Mouse (Mus musculus) stomach, embryonic 15.5 days (tissue): ENCODE results near the gene Dnm2. TPM values are rescaled to one million over a fixed set of nuclear protein-coding genes. Genes with fewer than 3 reads are reported as not detected.
"Not testable (repeated sequence)": the region's sequence is repeated elsewhere in the genome, so short reads cannot be mapped to it uniquely, and the experiment has no call there.

Source experiments
- ATAC-seq: fragments of 200-750 bp; cut with Nextera tagmentation; 2 replicates; pipeline ENCODE4 v1.8.0; 2017; ENCODE audit warnings: low read depth, moderate number of reproducible peaks, moderate TSS enrichment; ENCODE audit not compliant: insufficient read depth, low FRiP score
- H3K27ac ChIP-seq: fragments of 300-500 bp; sonication (generic); 2 replicates; pipeline ENCODE4 v1.5.1; 2015; ENCODE audit warnings: mild to moderate bottlenecking, inconsistent platforms
- H3K27me3 ChIP-seq: fragments of 300-500 bp; sonication (generic); replicated peaks from 2 replicates; pipeline ENCODE4 v1.6.1; 2015; ENCODE audit warnings: inconsistent platforms
- H3K36me3 ChIP-seq: fragments of 300-500 bp; sonication (generic); 2 replicates; pipeline ENCODE4 v1.6.1; 2015; ENCODE audit warnings: inconsistent platforms
- H3K4me1 ChIP-seq: fragments of 300-500 bp; sonication (generic); 2 replicates; pipeline ENCODE4 v1.6.1; 2015; ENCODE audit warnings: inconsistent platforms
- H3K4me2 ChIP-seq: fragments of 300-500 bp; sonication (generic); 2 replicates; pipeline ENCODE4 v1.6.1; 2015; ENCODE audit warnings: mild to moderate bottlenecking, inconsistent platforms
- H3K4me3 ChIP-seq: fragments of 300-500 bp; sonication (generic); replicated peaks from 2 replicates; pipeline ENCODE4 v1.5.1; 2015; ENCODE audit warnings: inconsistent platforms
- H3K9ac ChIP-seq: fragments of 300-500 bp; sonication (generic); 2 replicates; pipeline ENCODE4 v1.6.1; 2015; ENCODE audit warnings: inconsistent platforms
- H3K9me3 ChIP-seq: fragments of 300-500 bp; sonication (generic); 2 replicates; pipeline ENCODE4 v1.6.1; 2016; ENCODE audit warnings: inconsistent platforms
- WGBS: fragments of 180-500 bp; shearing (Covaris S2); methylation state at CpG from one replicate; pipeline ENCODE4 v1.1.7; 2015; 5-methylcytosine and 5-hydroxymethylcytosine counted together
- polyA plus RNA-seq: library from polyadenylated mRNA; unstranded; fragments of >200 nt; fragmentation: Nextera tagmentation; extraction: Ambion mirVana; gene quantifications from 2 replicates; pipeline ENCODE4 v1.2.1, GENCODE M21; 2015

Dnm2 gene
- polyA plus RNA-seq, 1 experiment from 2014 or later: 71.3 TPM

- 46% methylated on average over 5 of the region's 5 CpGs for WGBS
- ATAC-seq: peak; percentile 34; the same call in 1 of the 2 replicates
- Histone ChIP-seq H3K4me3 (no peak overlapping the region), H3K9ac (no peak overlapping the region), H3K27me3 (no peaks in the 10 kb centered on the region), H3K36me3 (peaks cover 11% of the 10 kb centered on the region; the same call in 1 of the 2 replicates), H3K9me3 (no peaks in the 10 kb centered on the region), H3K4me2 (no peak overlapping the region), H3K4me1 (peaks cover 5% of the 10 kb centered on the region), H3K27ac (peak overlapping the region; percentile 48)
Observed at GRCm38 (mm10) chr9:21463138-21463590, 38.5 kb downstream of the Dnm2 start.

DNA sequence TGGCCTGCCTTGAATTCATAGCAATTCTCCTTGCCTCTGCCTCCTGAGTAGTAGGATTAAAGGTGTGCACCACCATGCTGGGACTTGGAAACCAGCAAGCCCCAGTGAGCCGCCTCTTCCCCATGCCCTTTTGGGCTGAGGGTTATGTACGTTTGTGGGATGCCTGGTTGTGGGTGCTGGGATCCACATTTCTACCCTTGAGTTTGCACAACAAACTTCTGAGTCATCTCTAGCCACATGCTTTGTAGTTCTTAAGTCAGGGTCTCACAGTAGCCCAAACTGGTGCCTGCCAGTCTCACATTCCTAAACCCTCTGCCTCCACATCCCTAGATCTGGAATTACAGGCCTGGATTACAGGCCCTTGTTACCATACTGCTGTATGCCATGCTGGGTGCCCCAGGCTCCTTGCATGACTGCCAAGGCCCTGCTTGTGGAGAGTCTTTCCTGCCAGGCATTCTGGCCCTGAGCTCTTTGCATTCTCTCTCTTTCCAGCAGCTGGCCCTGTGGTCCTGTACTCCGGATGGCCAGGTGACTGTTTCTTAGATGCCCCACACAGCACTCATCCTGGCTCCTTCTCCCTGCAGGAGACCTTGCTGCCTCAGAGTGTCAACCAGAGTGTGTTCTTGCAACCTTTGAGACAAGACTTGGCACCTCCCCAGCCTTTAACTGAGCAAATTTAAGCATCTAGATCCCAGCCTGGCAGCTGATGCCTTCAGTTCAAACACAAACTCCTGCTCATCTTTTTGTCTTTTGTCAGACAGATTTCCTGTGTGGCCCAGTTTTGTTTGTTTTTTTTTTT, 39.3 kb downstream of the Dnm2 start:
- 83% methylated on average over 3 of the region's 3 CpGs for WGBS
- Histone ChIP-seq H3K27ac (0 out of 2 replicates have a peak overlapping the region, but pooled peaks have one; percentile 48), H3K9me3 (no peaks in the 10 kb centered on the region), H3K4me2 (no peak overlapping the region), H3K4me3 (no peak overlapping the region), H3K9ac (no peak overlapping the region), H3K27me3 (no peaks in the 10 kb centered on the region), H3K36me3 (peaks cover 16% of the 10 kb centered on the region), H3K4me1 (peaks cover 5% of the 10 kb centered on the region)
- no peak for ATAC-seq

GRCm38 (mm10) chr9:21464565-21464928, 39.8 kb downstream of the Dnm2 start:
- H3K27me3 ChIP-seq, H3K9ac ChIP-seq, ATAC-seq, H3K4me2 ChIP-seq, H3K9me3 ChIP-seq, H3K4me3 ChIP-seq, H3K27ac ChIP-seq, H3K4me1 ChIP-seq: not testable (repeated sequence)
- peaks cover 22% of the 10 kb centered on the region for H3K36me3 ChIP-seq
- 91% methylated on average over 7 of the region's 7 CpGs for WGBS

DNA sequence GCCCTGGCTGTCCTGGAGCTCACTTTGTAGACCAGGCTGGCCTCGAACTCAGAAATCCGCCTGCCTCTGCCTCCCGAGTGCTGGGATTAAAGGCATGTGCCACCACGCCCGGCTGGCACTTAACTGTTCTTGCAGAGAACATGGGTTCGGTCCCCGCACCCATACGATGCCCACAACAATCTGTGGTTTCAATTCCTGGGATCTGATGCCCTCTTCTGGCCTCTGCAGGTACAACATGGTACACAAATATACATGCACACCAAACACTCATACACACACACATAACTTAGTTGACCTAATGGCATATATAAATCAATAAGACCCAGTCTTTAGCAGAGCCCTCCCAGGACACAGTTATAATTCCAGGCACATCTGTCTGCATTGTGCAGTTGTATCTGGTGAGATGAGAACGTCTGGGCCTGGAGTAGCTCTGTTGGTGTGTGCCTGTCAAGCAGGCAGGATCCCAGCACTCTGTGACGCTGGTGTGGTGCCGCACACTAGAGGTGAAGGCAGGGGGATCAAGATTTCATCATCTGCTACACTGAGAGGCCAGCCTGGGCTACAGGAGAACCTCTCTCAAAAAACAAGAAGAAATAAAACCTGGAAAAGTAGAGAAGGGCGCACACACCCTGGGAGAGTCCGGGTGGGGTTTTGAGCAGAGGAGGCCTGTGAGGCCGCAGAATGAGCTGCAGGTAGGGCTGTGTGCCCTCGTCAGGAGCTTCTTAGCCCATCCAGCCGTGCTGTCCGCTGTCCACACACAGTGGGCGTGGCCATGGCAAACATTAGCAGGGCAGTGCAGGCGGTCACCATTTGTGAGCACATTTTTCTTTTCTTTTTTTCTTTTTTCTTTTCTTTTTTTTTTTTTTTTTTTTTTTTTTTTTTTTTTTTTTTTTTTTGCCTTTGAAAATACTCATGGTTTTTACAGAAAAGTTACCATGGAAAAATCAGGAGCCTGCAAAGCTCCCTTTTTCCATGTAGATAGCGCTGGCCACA, 44.6 kb downstream of the Dnm2 start:
- Histone ChIP-seq H3K4me3 (no peak overlapping the region), H3K36me3 (peaks cover 48% of the 10 kb centered on the region), H3K4me2 (no peak overlapping the region), H3K9me3 (no peaks in the 10 kb centered on the region), H3K27ac (no peak overlapping the region), H3K4me1 (no peaks in the 10 kb centered on the region), H3K27me3 (no peaks in the 10 kb centered on the region), H3K9ac (no peak overlapping the region)
- 79% methylated on average over 20 of the region's 20 CpGs for WGBS
- no peak; the same call in 1 of the 2 replicates for ATAC-seq

DNA sequence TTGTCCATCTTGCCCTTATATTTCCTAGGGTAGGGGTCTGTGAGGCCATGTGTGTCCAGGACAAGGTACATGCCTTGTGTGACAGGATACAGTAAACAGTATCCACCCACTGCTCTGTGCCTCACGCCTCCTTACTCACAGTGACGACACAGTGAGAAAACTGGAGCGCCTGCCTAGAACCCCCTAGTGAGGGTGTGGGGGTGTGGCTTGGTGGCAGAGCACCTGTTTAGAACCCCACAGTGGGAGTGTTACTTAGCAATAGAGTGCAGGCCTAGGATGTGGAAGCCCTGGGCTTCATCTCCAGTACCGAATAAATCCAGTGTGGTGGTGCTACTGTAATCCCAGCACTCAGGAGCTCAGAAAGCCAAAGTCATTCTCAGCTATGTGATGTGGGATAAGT, 48.2 kb downstream of the Dnm2 start:
- Histone ChIP-seq H3K27me3 (no peaks in the 10 kb centered on the region), H3K4me3 (no peak overlapping the region), H3K9me3 (no peaks in the 10 kb centered on the region), H3K4me2 (no peak overlapping the region), H3K4me1 (no peaks in the 10 kb centered on the region), H3K9ac (no peak overlapping the region), H3K36me3 (peaks cover 67% of the 10 kb centered on the region), H3K27ac (no peak overlapping the region)
- ATAC-seq: no peak
- whole genome bisulfite sequencing: 72% methylated on average over 4 of the region's 4 CpGs

DNA sequence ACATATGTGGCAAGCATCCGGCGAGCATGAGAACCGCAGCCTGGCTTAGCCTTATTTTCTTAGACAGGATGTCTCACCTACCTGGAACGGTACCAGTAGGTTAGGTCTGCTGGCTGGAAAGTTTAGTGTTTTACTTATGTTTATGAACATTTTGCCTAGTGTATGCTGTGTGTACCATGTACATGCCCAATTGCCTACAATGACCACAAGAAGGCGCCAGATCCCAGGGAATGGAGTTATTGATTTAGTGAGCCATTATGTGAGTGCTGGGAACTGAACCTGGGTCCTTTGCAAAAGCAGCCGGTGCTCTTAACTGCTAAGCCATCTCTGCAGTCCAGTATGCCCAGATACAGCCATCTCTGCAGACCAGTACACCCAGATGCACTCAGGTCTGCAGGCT, 53.0 kb downstream of the Dnm2 start:
- 98% methylated on average over 6 of the region's 6 CpGs for WGBS
- Histone ChIP-seq H3K36me3 (peaks cover 65% of the 10 kb centered on the region), H3K4me3 (no peak overlapping the region), H3K9ac (no peak overlapping the region), H3K4me2 (no peak overlapping the region), H3K27me3 (no peaks in the 10 kb centered on the region), H3K9me3 (no peaks in the 10 kb centered on the region), H3K4me1 (no peaks in the 10 kb centered on the region), H3K27ac (no peak overlapping the region)
- no peak for ATAC-seq

DNA sequence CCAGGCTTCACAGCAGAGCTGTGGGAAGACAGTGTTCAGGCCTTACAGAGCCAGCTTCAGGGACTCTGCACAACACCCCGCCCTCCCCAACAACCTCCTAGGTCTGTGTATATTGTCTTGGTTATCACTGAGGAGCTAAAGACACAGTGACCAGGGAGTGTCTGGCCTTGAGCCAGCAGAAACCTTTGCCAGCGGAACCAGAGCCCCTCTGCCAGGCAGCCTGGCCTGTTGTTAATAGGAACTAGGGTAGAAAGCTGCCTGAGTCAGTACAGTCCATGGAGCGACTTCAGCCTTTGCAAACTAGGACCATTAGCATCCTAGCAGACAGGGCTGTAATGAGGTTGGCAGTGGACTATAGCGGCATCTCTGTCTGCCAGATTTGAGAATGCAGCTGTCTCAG, 59.4 kb downstream of the Dnm2 start:
- Histone ChIP-seq H3K4me2 (no peak overlapping the region), H3K27ac (no peak overlapping the region), H3K9me3 (no peaks in the 10 kb centered on the region), H3K9ac (no peak overlapping the region), H3K36me3 (peaks cover 38% of the 10 kb centered on the region), H3K4me3 (no peak overlapping the region), H3K27me3 (no peaks in the 10 kb centered on the region), H3K4me1 (0 out of 2 replicates have a peak, but pooled peaks cover 2% of the 10 kb centered on the region)
- ATAC-seq: no peak
- 88% methylated on average over 4 of the region's 4 CpGs for WGBS

DNA sequence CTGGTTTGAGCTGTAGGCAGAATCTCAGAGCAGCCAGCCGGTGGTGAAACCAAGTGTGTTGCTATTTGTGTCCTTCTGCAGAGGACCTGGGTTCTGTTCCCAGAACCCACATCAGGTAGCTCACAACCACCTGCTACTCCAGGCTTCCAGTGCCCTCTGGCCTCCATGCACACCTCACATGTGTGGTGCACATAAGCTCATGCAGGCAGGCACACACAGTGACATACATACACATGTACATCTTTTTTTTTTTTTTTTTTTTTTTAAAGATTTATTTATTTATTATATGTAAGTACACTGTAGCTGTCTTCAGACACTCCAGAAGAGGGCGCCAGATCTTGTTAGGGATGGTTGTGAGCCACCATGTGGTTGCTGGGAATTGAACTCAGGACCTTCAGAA, 63.5 kb downstream of the Dnm2 start:
- ATAC-seq, H3K4me1 ChIP-seq, H3K27ac ChIP-seq, H3K9ac ChIP-seq, H3K4me2 ChIP-seq, H3K4me3 ChIP-seq, H3K9me3 ChIP-seq, H3K27me3 ChIP-seq: not testable (repeated sequence)
- H3K36me3 ChIP-seq: peaks cover 22% of the 10 kb centered on the region
- WGBS: 96% methylated on average over 1 of the region's 2 CpGs

- Histone ChIP-seq H3K4me2 (no peak overlapping the region), H3K4me3 (no peak overlapping the region), H3K27ac (no peak overlapping the region), H3K4me1 (0 out of 2 replicates have a peak, but pooled peaks cover under 1% of the 10 kb centered on the region), H3K27me3 (no peaks in the 10 kb centered on the region), H3K36me3 (peaks cover 17% of the 10 kb centered on the region; the same call in 1 of the 2 replicates), H3K9ac (no peak overlapping the region), H3K9me3 (no peaks in the 10 kb centered on the region)
- ATAC-seq: no peak
- 94% methylated on average over 9 of the region's 9 CpGs for WGBS
Observed at GRCm38 (mm10) chr9:21490696-21491095, 66.0 kb downstream of the Dnm2 start.

DNA sequence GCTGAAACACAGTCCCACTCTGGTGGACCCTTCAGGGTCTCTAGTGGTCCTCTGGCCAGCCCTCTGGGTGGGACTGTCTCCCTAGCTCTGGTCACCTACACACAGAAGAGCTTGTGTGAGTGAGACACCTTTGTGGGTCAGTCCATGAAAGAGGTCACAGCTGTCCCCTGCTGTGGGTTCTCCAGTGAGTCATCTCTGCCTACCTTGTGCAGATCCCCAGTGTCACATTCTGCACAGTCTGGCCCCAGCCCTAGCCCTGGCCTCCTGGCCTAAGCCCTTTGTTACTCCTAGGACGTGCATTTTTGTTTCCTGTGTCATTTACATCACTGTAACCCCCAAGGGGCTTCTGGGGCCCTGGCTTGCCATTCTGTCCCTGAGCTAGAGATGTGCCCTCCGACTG, 69.2 kb downstream of the Dnm2 start:
- H3K27me3 ChIP-seq: no peaks in the 10 kb centered on the region
- peaks cover 17% of the 10 kb centered on the region for H3K36me3 ChIP-seq
- no peak overlapping the region for H3K27ac ChIP-seq
- H3K4me2 ChIP-seq: no peak overlapping the region
- H3K9me3 ChIP-seq: no peaks in the 10 kb centered on the region
- ATAC-seq: no peak
- no peaks in the 10 kb centered on the region for H3K4me1 ChIP-seq
- H3K4me3 ChIP-seq: no peak overlapping the region
- no peak overlapping the region for H3K9ac ChIP-seq
- 67% methylated on average over 2 of the region's 2 CpGs for WGBS

GRCm38 (mm10) chr9:21494726-21495125, 70.0 kb downstream of the Dnm2 start:
- 85% methylated on average over 9 of the region's 9 CpGs for WGBS
- no peak for ATAC-seq
- H3K27ac ChIP-seq: no peak overlapping the region
- no peak overlapping the region for H3K9ac ChIP-seq
- H3K27me3 ChIP-seq: no peaks in the 10 kb centered on the region
- H3K36me3 ChIP-seq: peaks cover 25% of the 10 kb centered on the region
- H3K9me3 ChIP-seq: no peaks in the 10 kb centered on the region
- no peaks in the 10 kb centered on the region for H3K4me1 ChIP-seq
- no peak overlapping the region for H3K4me2 ChIP-seq
- H3K4me3 ChIP-seq: no peak overlapping the region
